ENCODE assay signal across 14 mouse cellular contexts in the genomic region with DNA sequence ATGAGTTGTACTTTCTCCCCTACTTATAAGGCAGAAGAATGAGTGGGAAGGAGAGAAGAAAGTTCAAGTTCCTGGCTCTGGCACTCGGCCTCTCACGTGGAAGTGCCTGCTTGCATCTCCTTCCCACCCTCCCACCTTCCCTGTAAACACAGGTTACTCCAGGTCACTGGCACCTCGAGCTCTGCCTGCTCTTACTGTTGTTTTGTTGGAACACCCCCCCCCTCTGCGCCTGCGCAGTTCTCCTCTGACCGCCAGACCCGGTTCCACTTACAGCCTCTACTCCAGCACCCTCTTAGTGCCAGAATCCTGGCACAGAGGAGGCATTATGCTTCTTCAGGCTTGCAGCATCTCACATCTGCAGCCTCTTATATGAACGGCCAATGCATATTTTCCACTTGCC. TPM values are rescaled to one million over a fixed set of nuclear protein-coding genes. Genes with fewer than 3 reads are reported as not detected.
DNase-seq lines count a peak whose midpoint lies in the region; ATAC-seq lines count a peak whose summit lies in the region.
"Had no signal": no experiment of that assay in that cellular context is flagged by ENCODE, and none has a peak within 500 bp of the region (broad histone marks: within the 10 kb centered on the region; RNA-seq: fewer than 3 reads in every experiment).

No protein-coding gene starts in this region.

- H3K4me1 ChIP-seq in intestine, embryonic 15.5 days (replicated peaks): no peaks in the 10 kb centered on the region
- H3K4me1 ChIP-seq in forebrain, embryonic 14.5 days (ENCODE audit: control insufficient read depth, insufficient read depth, low read length): no peaks in the 10 kb centered on the region
- H3K4me1 ChIP-seq: hindbrain, embryonic 13.5 days; megakaryocyte, embryonic 14.5 days had no signal

- ATAC-seq in intestine, embryonic 15.5 days: no peak; the same call in 1 of the 2 replicates
- no peak for ATAC-seq in forebrain, embryonic 14.5 days

- H3K4me2 ChIP-seq in intestine, embryonic 15.5 days (replicated peaks): no peak overlapping the region
- H3K4me2 ChIP-seq in forebrain, embryonic 14.5 days (ENCODE audit: low read length): no peak overlapping the region
- H3K4me2 ChIP-seq: heart, embryonic 11.5 days; hindbrain, embryonic 13.5 days had no signal

- no peak overlapping the region for H3K27ac ChIP-seq in intestine, embryonic 15.5 days
- H3K27ac ChIP-seq in forebrain, embryonic 14.5 days (ENCODE audit: low read depth, low read length): no peak overlapping the region
- H3K27ac ChIP-seq: hindbrain, embryonic 13.5 days had no signal

- H3K27me3 ChIP-seq in intestine, embryonic 15.5 days (replicated peaks): no peaks in the 10 kb centered on the region
- H3K27me3 ChIP-seq in forebrain, embryonic 14.5 days (replicated peaks; ENCODE audit: control insufficient read depth, insufficient read depth, low read length): no peaks in the 10 kb centered on the region
- H3K27me3 ChIP-seq: hindbrain, embryonic 13.5 days; megakaryocyte, embryonic 14.5 days had no signal

- peak; percentile 9 for DNase-seq in layer of hippocampus, adult 11-12 months (ENCODE audit: low spot score)
- DNase-seq in layer of hippocampus, adult 18-20 months (ENCODE audit: low spot score in 2 of 2): no peak
- peak; percentile 91 to 94 for DNase-seq in kidney, adult 8-10 months
- peak; percentile 66 to 77 for DNase-seq in lung, adult 18-20 months
- DNase-seq in ovary, postnatal 36 days (ENCODE audit: low spot score): peak; percentile 12
- DNase-seq in right cerebral cortex, postnatal 10 days (ENCODE audit: low spot score in 2 of 2): no peak
- no peak for DNase-seq in forebrain, embryonic 14.5 days (ENCODE audit: low spot score)
- DNase-seq: adrenal gland, adult 8-10 months; layer of hippocampus, adult 9-11 months; retina, postnatal 1 day had no signal

- H3K36me3 ChIP-seq in intestine, embryonic 15.5 days: no peaks in the 10 kb centered on the region
- no peaks in the 10 kb centered on the region for H3K36me3 ChIP-seq in forebrain, embryonic 14.5 days (ENCODE audit: control insufficient read depth, insufficient read depth, low read length)
- H3K36me3 ChIP-seq: hindbrain, embryonic 13.5 days had no signal

- no peak overlapping the region for H3K9ac ChIP-seq in intestine, embryonic 15.5 days
- no peak overlapping the region for H3K9ac ChIP-seq in forebrain, embryonic 14.5 days (ENCODE audit: low read length)
- H3K9ac ChIP-seq: hindbrain, embryonic 13.5 days had no signal

- no peak overlapping the region for H3K4me3 ChIP-seq in intestine, embryonic 15.5 days (replicated peaks)
- H3K4me3 ChIP-seq in forebrain, embryonic 14.5 days (ENCODE audit: low read depth, low read length): no peak overlapping the region
- H3K4me3 ChIP-seq: hindbrain, embryonic 13.5 days; megakaryocyte, embryonic 14.5 days had no signal

- H3K9me3 ChIP-seq in intestine, embryonic 15.5 days: no peaks in the 10 kb centered on the region
- no peaks in the 10 kb centered on the region for H3K9me3 ChIP-seq in forebrain, embryonic 14.5 days (replicated peaks; ENCODE audit: control insufficient read depth, low read length)
- H3K9me3 ChIP-seq: hindbrain, embryonic 13.5 days had no signal

- WGBS in intestine, embryonic 15.5 days: 55% methylated on average over 8 of the region's 8 CpGs
- WGBS in forebrain, embryonic 14.5 days: 58% methylated on average over 8 of the region's 8 CpGs

RNA-seq across cellular contexts. Expression of gene Slc25a36, which starts 22.2 kb away (rescaled TPM):
- 10 to 100 TPM; 69.3 to 72.7 TPM for total RNA-seq in layer of hippocampus, adult 18-20 months (2021)
- polyA plus RNA-seq in intestine, embryonic 15.5 days (2015; fragmentation: Nextera tagmentation; extraction: Ambion mirVana): 58.0 and 63.1 TPM in 2 replicates
- 66.8 and 71.5 TPM in 2 replicates for polyA plus RNA-seq in forebrain, embryonic 14.5 days (2014; fragmentation: Nextera tagmentation; extraction: Ambion mirVana)

Comparison
In these comparisons a context has a peak if more than half of its experiments do, and no peak if none do; other contexts are left out.
1. DNase-seq: peak in layer of hippocampus, adult 11-12 months (single experiment), kidney, adult 8-10 months (2 of 2), lung, adult 18-20 months (2 of 2) and ovary, postnatal 36 days (single experiment); none in layer of hippocampus, adult 18-20 months (0 of 2), right cerebral cortex, postnatal 10 days (0 of 2) and forebrain, embryonic 14.5 days (single experiment).